Mouse (Mus musculus) spleen, adult 2 months (tissue): ENCODE data around the gene Il12rb1. TPM values are rescaled to one million over a fixed set of nuclear protein-coding genes. Genes with fewer than 3 reads are reported as not detected.

Experiments used
- DNase-seq, 2 experiments: peaks; one replicate each; pipeline versions ENCODE4 v3.0.0 to v3.0.0-alpha.2; 2012 to 2021; ENCODE audit warnings: low spot score in 2 of 2, low read depth in 1 of 2
- H3K27ac ChIP-seq: fragments of 200-500 bp; 2 replicates; pipeline ENCODE4 v1.5.1; 2012; ENCODE audit warnings: low read length, inconsistent platforms; ENCODE audit not compliant: insufficient read depth
- H3K27me3 ChIP-seq: fragments of 200-500 bp; 2 replicates; pipeline ENCODE4 v1.6.1; 2012; ENCODE audit warnings: mild to moderate bottlenecking, moderate library complexity, low read length, inconsistent platforms; ENCODE audit not compliant: control insufficient read depth, insufficient read depth
- H3K36me3 ChIP-seq: fragments of 200-500 bp; 2 replicates; pipeline ENCODE4 v1.6.1; 2012; ENCODE audit warnings: mild to moderate bottlenecking, low read length, inconsistent platforms; ENCODE audit not compliant: control insufficient read depth, insufficient read depth
- H3K4me1 ChIP-seq: fragments of 200-500 bp; 2 replicates; pipeline ENCODE4 v1.6.1; 2011; ENCODE audit warnings: inconsistent platforms; ENCODE audit not compliant: control insufficient read depth, insufficient read depth, insufficient read length
- H3K4me3 ChIP-seq: fragments of 200-500 bp; 2 replicates; pipeline ENCODE4 v1.5.1; 2011; ENCODE audit warnings: mild to moderate bottlenecking, inconsistent platforms; ENCODE audit not compliant: insufficient read depth, insufficient read length; ENCODE audit errors: extremely low read depth
- CTCF ChIP-seq: fragments of 200-500 bp; IDR thresholded peaks from 2 replicates; pipeline ENCODE4 v1.5.1; 2011; ENCODE audit warnings: mild to moderate bottlenecking, inconsistent platforms; ENCODE audit not compliant: insufficient read depth, insufficient read length, insufficient replicate concordance; ENCODE audit errors: extremely low read depth
- POLR2A ChIP-seq: fragments of 200-500 bp; IDR thresholded peaks from 2 replicates; pipeline ENCODE4 v1.6.1; 2011; ENCODE audit warnings: low read depth, low read length, inconsistent platforms
- WGBS: fragments of 180-500 bp; shearing (Covaris S2); methylation state at CpG from one replicate; pipeline ENCODE4 v1.1.7; 2018; 5-methylcytosine and 5-hydroxymethylcytosine counted together
- polyA plus RNA-seq: library from polyadenylated mRNA; depleted of rRNA; stranded (reverse); fragments of >200 nt; gene quantifications from 2 replicates; pipeline ENCODE4 v1.2.3, GENCODE M21; 2012

The Il12rb1 gene
- polyA plus RNA-seq, 1 experiment: 5.8 TPM

DNA sequence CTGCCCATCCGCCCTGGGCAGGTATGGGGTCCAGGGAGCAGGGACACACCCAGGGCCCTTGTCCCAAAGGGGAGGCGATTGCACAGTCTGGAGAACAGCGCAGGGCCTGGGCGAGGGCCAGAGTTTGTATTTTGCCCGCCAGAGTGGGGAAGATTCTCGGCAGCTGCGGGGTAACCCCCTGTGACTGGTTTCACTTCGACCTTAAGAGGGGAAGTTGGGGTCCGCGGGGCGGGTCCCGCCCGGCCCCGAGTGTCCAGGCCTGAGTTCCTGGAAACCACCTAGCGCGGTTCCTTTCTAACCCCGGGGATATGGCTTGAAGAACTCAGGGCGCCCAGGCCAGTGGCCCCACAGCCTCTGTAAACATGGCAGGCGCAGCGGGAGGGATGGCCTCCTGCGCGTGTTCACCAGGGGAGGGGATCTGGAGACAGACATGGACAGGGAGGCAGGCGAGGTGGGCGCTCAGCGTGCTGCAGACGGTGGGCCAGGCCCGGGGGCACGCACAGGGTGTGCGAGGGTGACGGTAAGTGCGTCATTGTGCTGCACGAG is 39.9 kb upstream of the Il12rb1 start:
- Histone ChIP-seq H3K27ac (peak overlapping the region; percentile 90), H3K27me3 (no peaks in the 10 kb centered on the region), H3K4me1 (peaks cover 32% of the 10 kb centered on the region), H3K36me3 (peaks cover 11% of the 10 kb centered on the region), H3K4me3 (peak overlapping the region; percentile 25; the same call in 1 of the 2 replicates)
- TF ChIP-seq CTCF (no peak), POLR2A (no peak)
- peak in 1 of 2 experiments; percentile 84 for DNase-seq
- WGBS: 55% methylated on average over 32 of the region's 32 CpGs

- TF ChIP-seq POLR2A: no peak
- no peak for TF ChIP-seq CTCF
- peaks cover 30% of the 10 kb centered on the region for H3K4me1 ChIP-seq
- H3K4me3 ChIP-seq: no peak overlapping the region
- peak in 1 of 2 experiments; percentile 45 for DNase-seq
- peak overlapping the region; percentile 85 for H3K27ac ChIP-seq
- no peaks in the 10 kb centered on the region for H3K27me3 ChIP-seq
- peaks cover 7% of the 10 kb centered on the region for H3K36me3 ChIP-seq
- 81% methylated on average over 16 of the region's 16 CpGs for WGBS
Measured at GRCm38 (mm10) chr8:70768956-70769355, 39.3 kb upstream of the Il12rb1 start.

GRCm38 (mm10) chr8:70769359-70769758 is 38.9 kb upstream of the Il12rb1 start:
- peaks cover 29% of the 10 kb centered on the region for H3K4me1 ChIP-seq
- TF ChIP-seq POLR2A: no peak
- peak; percentile 100 for TF ChIP-seq CTCF
- H3K27me3 ChIP-seq: no peaks in the 10 kb centered on the region
- 6% methylated on average over 26 of the region's 26 CpGs for WGBS
- H3K4me3 ChIP-seq: no peak overlapping the region
- DNase-seq: peak; percentile 88 to 96
- H3K27ac ChIP-seq: peak overlapping the region; percentile 85
- H3K36me3 ChIP-seq: peaks cover 3% of the 10 kb centered on the region; the same call in 1 of the 2 replicates

DNA sequence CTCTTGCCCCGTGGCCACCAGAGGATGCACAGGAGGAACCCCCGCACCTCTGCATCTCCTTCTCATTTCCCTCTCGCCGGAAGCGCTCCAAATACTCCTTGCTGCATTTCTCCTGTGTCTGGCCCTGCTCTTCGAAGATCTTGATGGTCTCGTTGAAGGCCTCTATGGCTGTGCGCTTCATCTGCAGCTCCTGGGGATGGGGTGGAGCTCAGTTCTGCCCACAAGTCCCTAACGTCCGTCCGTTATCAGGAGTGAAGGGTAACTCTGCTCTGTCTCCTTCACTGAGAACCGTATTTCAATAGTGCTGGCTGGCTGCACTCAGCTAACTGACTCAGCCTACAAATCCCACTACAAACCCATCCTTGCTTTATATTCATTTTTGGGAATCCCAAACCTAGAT is 38.4 kb upstream of the Il12rb1 start:
- Histone ChIP-seq H3K27ac (no peak overlapping the region), H3K27me3 (no peaks in the 10 kb centered on the region), H3K4me3 (no peak overlapping the region), H3K4me1 (peaks cover 24% of the 10 kb centered on the region), H3K36me3 (peaks cover 1% of the 10 kb centered on the region; the same call in 1 of the 2 replicates)
- 75% methylated on average over 12 of the region's 12 CpGs for WGBS
- DNase-seq: no peak
- no peak for TF ChIP-seq CTCF
- no peak for TF ChIP-seq POLR2A

DNA sequence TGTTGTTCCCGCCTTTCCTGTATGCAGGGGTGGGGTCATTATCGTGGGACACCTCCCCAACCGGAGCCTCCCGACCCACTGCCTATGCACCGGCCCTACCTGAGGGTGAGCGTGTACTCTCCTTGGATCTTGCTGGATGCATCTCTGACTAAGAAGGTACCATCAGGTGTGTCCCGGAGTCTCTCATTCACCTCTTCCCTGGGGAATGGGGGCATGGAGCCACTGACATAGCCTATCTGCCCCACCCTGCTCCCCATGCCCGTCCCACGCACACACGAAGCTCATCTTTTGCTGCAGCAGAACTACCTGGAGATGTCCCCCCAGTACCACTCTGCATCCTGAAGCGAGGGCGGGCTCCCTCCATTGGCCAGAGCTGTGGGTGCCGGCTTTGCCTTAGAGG is 37.5 kb upstream of the Il12rb1 start:
- TF ChIP-seq CTCF (no peak), POLR2A (no peak)
- Histone ChIP-seq H3K27ac (no peak overlapping the region), H3K4me1 (peaks cover 29% of the 10 kb centered on the region), H3K36me3 (peaks cover 1% of the 10 kb centered on the region; the same call in 1 of the 2 replicates), H3K4me3 (no peak overlapping the region), H3K27me3 (no peaks in the 10 kb centered on the region)
- 92% methylated on average over 13 of the region's 13 CpGs for WGBS
- DNase-seq: no peak

- Histone ChIP-seq H3K4me1 (peaks cover 29% of the 10 kb centered on the region), H3K27me3 (no peaks in the 10 kb centered on the region), H3K4me3 (no peak overlapping the region), H3K27ac (no peak overlapping the region), H3K36me3 (peaks cover 1% of the 10 kb centered on the region; the same call in 1 of the 2 replicates)
- 72% methylated on average over 7 of the region's 7 CpGs for WGBS
- no peak for DNase-seq
- TF ChIP-seq CTCF: no peak
- TF ChIP-seq POLR2A: no peak
Measured at GRCm38 (mm10) chr8:70771217-70771616, 37.0 kb upstream of the Il12rb1 start.

GRCm38 (mm10) chr8:70772075-70772474 is 36.2 kb upstream of the Il12rb1 start:
- TF ChIP-seq CTCF (no peak), POLR2A (no peak)

More at GRCm38 (mm10) chr8:70772075-70772474, 36.2 kb upstream of the Il12rb1 start:
- Histone ChIP-seq H3K4me3 (no peak overlapping the region), H3K27me3 (no peaks in the 10 kb centered on the region), H3K36me3 (peaks cover 1% of the 10 kb centered on the region; the same call in 1 of the 2 replicates), H3K4me1 (peaks cover 27% of the 10 kb centered on the region), H3K27ac (no peak overlapping the region)
- WGBS: 94% methylated on average over 13 of the region's 13 CpGs
- DNase-seq: no peak
